Mouse (Mus musculus): Measurements from ENCODE around the gene Ppard.

Gene Ppard

DNA sequence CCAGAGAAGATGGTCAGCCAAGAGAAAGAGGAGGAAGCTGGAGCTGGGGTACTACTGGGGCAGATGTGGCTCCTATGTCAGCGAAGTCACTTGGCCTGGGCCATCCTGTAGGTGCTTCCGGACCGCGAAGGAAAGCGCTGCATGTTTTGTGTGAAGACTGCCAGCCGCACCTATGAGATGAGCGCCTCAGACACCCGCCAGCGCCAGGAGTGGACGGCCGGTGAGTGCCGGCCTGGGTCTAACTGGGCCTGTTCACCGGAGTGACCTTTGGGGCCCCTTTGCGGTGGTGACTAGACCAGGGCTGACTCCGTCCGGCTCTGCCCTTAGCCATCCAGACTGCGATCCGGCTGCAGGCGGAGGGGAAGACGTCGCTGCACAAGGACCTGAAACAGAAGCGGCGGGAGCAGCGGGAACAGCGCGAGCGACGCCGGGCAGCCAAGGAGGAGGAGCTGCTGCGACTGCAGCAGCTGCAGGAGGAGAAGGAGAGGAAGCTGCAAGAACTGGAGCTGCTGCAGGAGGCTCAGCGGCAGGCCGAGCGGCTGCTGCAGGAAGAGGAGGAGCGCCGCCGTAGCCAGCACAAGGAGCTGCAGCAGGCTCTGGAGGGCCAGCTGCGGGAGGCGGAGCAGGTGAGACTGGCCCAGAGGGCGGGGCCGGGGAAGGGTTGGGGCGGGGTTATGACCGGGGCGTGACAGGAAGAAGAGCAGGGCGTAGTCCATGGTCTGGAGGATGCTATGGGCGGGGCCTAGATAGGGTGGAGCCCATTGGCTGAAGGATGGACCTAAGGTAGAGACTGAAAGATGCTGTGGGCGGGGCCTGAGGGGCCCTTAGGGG, 8.7 kb upstream of the Ppard start:
- in situ Hi-C loops (cut with MboI, MseI), result no loop called here

DNA sequence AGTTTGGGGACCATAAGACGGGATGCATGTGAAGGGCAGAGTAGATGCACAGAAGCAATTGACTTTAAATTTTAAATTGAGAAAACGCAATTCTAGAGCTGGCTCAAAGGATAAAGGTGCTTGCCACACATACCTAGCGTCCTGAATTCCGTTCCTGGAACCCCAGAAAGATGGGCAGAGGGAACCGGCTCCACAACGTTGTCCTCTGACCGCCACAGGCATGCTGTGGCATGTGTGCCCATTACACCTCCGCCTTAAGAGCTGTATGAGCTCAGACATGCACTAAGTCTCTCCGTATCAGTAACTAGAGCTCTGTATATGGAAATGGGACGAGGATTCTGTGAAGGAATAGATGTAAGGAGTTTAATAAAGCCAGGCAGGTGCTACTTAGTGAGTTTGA, 7.9 kb upstream of the Ppard start:
- in situ Hi-C loops (cut with MboI, MseI), result loop anchor here (5.0 kb wide), 1 partner anchor 93 kb away; no protein-coding TSS in a partner anchor

DNA sequence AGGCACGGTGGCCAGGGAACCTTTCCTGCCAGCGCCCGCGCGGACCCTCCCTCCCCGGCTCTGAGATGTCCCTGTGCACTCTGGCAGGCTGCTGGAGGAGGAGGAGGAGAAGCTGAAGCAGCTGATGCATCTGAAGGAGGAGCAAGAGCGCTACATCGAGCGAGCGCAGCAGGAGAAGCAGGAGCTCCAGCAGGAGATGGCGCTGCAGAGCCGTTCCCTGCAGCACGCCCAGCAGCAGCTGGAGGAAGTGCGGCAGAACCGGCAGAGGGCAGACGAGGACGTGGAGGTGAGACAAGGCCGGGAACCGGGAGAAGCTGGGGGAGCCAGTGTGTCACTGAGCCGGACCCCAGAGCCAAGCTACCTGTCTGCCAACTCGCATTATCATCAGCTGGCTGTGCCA, 6.5 kb upstream of the Ppard start:
- in situ Hi-C loops (cut with MboI, MseI), result loop anchor here (5.0 kb wide), 1 partner anchor 91 kb away; no protein-coding TSS in a partner anchor

DNA sequence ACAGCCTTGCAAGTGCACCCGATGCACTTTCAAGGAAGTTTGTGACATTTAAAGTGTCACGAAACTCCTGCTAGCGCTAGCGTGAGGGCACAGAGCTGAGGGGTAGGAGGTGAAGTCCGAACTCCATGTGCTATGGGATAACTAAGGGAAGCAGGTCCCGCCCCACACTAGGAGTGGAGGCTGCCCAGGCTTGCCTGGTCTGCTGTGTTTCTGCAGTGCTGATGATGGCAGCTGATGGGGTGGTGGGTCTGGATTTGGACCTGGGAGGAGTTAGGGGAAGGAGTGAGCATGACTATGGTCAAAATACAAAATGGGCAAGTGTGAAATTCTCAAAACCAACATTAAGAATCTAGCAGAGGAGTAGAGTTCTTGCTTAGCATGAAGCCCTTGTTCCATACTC, 2.0 kb upstream of the Ppard start:
- in situ Hi-C loops (cut with MboI, MseI), result no loop called here

DNA sequence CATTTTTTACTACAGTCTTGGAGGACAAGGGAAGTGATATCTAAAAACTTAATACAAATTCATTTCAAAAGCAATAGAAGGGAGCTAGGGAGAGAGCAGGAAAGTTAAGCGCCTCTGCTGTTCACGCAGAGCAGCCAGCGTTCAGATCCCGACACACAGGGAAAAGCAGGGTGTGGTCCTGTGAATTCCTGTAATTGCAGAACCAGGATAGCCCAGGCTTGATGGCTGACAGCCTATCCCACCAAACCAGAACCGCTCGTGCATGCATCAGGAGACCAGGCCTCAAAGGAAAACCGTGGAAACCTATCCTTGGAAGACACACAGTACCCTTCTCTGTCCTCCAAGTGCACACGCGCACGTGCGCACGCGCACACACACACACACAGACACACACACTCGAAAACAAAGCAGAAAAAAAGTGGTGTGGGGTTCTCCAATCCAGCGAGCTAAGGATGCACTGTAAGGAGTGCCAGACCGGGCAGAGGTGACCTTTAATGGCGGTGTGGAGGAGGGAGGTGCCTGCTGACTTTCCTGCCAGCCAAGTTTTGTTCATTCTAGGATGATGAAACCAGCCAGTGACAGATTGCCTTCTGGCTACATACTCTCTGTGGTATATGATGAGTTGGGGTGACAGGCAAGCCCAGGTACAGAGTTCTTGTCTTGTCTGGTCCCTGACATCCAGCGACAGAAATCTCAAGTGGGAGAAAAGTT, 1.3 kb upstream of the Ppard start:
- in situ Hi-C loops (cut with MboI, MseI), result no loop called here

DNA sequence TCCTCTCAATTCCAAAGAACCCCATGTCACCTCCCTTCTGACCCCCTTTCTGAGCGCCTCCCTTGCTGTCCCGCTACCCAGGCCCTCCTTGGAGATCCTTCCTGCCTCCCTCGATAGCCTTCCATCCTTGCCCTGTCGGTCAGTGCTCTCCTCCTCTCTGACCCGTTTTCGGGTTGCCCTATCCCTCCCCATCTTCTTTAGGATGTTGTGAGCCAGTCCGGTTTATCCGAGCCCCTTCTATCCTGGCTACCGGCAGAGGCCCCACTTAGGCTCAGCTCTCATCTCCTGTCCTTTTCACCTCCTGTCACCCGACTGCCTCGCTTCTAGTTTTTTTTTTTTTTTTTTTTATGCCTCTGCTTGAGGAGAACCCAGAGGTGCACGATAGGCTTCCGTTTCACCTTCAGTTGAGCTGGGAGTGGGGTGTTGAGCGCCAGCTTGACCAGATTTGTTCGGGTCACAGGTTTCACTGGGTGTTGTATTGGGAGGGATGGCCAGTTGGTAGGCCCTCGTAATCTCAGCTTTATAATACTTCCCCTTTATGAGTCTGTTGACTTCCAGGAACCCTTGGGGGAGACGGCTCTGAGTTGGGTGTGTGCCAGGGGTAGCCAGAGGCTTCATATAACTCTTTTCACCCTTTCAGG, 711 bp downstream of the Ppard start:
- in situ Hi-C loops (cut with MboI, MseI), result no loop called here

DNA sequence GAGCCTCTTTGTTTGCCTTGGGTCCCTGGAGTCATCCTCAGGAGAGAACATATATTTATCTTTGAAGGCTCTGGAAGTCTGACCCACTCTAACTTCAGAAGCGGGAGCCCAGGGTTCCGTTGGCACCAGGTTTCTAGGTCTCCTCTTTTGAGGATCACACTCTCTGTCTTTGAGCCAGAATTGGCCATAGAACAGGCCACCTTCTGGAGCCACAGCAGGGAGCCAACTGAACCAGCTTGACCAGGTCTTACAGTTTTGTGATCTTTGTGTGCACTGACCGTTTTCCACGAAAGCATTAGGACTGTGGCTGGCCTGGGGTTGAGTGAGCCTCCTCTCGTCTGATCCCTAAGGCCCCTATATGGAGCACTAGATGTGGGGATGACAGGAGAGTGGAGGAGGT, 2.1 kb downstream of the Ppard start:
- in situ Hi-C loops (cut with MboI, MseI), result no loop called here

DNA sequence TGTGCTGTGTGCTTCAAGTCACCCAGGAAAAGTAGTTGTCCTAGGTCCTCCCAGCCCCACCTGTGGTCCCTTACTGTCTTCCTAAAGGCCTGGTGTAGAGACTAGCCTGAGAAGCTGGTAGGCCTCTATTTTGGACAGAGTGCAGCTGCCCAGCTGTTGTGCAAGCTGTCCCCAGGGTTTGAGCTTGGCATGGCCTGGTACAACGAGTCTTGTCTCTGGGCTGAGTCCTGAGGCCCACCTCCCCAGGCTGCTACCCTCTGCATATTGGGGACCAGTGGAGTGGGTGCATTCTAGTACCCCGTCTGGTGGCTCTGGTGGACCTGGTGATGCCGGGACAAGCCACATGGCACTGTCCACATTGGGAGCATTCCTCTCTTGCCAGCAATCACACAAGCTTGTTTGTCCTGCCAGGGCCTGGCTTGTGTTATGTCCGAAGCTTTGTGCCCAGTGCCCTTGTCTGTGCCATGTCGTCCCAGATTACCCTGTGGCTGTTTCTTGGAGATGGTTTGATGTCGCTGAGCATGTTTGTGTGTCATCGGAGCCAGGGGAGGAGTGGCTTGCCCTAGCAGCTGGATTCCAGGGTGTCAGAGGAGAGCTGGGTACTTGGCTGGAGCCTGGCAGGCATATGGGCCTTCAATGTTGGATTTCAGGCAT, 3.6 kb downstream of the Ppard start:
- in situ Hi-C loops (cut with MboI, MseI), result no loop called here

DNA sequence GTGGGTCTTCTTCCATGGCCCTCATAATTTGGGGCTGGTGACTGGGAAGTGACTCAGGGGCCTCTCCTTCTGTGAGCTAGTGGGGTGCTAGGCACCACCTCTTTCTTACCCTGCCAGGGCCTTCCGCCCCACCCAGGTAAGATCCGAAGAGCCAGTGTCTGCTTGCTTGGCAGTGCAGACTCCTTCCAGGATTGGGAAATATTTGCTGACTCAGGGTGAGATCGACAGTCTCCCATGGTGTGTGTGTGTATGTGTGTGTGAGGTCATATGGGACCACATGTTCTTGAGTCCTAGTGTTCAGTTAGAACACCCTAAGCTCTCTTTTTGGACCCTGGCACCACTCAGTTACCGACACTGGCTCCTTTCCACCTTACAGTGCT, 4.1 kb downstream of the Ppard start:
- in situ Hi-C loops (cut with MboI, MseI), result no loop called here

DNA sequence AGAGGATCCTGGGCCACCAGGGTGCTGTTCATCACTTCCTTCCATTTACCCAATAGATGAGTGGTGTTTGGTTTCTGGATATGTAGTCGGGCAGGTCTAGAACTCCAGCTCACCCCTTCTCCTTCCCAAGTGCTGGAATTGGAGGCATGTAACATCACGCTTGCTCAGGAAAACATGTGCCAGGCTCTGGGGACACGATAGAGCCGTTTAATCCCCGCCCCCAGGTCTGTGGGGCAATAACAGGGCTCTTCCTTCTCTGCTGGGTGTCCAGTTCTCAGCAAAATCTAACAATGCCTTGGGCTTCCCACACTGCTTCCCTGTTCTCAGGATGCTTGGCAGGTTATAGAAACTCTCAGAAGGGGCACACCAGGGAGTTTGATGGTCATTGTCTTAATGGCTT, 4.9 kb downstream of the Ppard start:
- in situ Hi-C loops (cut with MboI, MseI), result no loop called here

DNA sequence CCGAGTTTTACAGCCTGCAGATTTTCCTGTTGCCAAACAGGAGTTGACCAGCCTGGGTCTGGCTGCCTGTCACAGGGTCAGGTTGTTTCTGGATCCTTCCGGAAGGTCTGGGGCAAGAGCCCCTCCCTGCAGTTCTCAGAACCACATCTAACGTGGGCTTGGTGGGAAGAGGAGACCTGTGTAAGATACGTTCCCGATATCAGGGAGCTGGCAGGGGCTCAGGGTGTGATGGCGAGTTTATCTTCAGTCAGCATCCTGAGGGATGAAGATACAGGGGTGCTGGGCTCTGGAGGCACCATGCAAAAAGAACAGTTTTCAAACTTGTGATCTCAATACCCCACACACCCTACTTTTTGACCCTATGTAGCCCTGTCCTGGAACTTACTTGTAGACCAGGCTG, 5.4 kb downstream of the Ppard start:
- in situ Hi-C loops (cut with MboI, MseI), result no loop called here

DNA sequence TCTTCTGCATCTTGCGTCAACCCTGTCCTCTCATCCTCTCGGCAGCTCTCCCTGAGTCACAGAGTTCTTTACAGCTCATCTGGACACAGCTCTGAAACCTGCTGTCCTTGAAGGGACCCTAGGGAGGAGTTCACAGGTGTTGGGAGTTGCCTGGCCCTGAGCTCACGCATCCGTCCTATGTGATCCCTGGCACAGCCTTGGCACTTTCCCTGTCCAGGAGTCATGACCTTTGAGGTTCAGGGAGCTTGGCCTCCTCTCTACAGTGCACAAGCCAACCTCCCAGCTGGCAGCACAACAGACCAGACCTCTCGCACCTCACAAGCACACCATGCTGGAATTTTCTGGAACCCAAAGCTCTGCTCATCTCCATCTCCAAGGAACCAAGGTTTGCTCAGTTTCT, 8.3 kb downstream of the Ppard start:
- in situ Hi-C loops (cut with MboI, MseI), result no loop called here

DNA sequence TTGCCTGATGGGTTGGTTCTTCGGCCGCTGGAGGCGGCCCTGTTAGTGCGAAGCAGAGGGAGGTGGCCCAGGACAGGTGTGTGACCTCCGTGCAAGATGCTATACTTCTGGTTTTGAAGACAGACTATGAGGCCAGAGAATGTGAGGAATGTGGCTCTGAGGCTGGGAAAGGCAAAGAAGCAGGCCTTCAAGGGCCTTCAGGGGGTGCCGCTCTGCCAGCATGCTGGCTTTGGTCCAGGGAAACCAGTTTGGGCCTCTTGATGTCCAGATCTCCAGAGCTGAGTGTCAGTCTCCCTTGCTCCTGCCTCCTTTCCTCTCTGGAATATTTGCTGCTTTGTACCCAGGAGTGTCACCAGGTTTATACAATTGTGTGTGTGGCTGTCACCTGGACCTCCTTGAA, 9.8 kb downstream of the Ppard start:
- in situ Hi-C loops (cut with MboI, MseI), result no loop called here

DNA sequence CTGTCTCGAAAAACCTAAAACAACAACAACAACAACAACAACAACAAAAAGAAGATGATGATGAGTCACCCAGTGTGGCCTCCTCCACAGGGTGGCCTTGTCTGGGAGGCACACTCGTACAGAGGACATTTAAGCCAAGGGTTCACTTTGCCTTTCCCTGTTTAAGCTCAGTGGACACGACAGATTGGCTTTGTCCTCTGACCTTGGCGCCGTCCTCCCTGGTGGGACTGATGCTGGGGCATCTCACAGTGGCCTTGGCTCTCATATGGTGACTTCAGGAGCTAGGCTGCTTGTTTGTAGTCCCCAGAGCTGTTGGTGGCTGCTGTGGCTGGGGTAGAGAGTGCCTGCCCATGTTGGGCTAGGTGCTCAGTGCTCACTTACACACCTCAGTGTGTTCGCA, 11.7 kb downstream of the Ppard start:
- in situ Hi-C loops (cut with MboI, MseI), result no loop called here

DNA sequence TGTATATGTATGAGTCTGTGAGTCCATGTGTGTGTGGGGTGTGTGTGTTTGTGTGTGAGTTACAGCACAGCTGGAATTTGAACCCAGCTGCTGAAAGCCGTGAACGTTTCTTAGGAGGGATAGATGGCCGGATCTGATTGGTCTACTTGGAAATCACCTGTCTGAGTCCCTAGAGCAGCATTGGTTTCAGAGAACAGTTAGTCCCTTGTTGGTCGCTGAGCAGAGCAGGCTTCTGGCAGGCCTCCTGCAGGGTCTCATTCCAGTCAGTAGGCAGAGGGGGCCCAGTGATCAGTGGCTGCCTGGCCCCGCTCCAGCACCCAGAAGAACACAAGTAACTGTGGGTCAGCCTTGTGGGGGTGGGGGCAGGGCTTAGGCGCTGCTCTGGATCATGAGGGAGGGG, 12.2 kb downstream of the Ppard start:
- in situ Hi-C loops (cut with MboI, MseI), result loop anchor here (5.0 kb wide), 1 partner anchor 58 kb away; no protein-coding TSS in a partner anchor

DNA sequence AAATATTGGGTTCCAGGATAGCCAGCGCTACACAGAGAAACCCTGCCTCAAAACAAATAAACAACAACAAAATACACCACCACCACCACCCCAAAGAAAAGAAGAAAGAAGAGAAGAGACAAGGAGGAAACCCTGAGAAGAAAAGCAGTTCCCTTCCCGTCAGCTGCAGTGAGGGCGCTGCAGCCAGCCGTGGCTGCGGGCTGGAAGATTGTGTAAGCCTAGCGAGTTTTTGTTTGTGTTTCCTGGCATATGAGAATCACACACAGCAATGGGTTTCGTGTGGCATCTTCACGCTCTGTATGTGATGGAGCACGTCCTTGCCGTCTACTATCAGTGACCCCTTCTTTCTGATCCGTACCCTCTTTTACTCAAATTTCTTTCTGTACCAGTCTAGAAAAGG, 14.1 kb downstream of the Ppard start:
- in situ Hi-C loops (cut with MboI, MseI), result loop anchor here (5.0 kb wide), 1 partner anchor 56 kb away; no protein-coding TSS in a partner anchor

DNA sequence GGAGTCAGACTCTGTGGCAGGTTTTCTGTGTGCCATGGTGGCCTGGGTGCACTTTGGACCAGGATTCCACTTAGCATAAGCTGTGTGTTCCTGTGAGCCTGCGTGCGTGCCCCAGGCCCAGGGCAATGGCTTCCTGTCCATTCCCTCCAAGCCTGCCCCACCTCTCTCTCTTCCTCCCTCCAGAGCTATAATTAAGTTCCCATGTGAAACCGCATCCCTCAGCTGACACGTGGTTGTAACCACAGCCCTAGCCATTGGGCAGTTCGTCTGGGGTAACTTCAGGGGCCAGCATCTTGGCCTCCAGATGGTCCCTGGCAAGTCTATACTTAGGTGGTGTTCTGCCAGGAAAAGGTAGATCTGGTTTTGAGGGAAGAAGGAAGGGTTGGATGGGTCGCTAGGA, 15.1 kb downstream of the Ppard start:
- in situ Hi-C loops (cut with MboI, MseI), result loop anchor here (5.0 kb wide), 1 partner anchor 55 kb away; no protein-coding TSS in a partner anchor

DNA sequence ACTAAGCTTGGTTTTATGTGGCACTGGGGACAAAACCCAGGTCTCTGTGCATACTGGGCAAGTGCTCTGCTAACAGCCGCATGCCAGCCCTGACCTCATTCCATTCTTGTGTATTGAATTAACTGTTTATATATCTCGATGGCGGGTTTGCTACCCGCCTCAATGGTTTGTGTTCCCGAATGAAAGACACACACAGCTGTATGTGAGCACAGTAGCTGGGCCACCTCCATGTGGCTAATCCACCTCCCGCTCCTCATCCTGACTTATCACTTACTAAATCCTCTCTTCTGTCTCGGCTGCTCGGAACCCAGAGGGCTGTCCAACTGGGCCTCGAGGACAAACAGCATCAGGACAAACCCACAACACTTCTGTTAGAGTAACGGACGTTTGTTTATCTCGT, 16.6 kb downstream of the Ppard start:
- in situ Hi-C loops (cut with MboI, MseI), result loop anchor here (5.0 kb wide), 1 partner anchor 53 kb away; no protein-coding TSS in a partner anchor

DNA sequence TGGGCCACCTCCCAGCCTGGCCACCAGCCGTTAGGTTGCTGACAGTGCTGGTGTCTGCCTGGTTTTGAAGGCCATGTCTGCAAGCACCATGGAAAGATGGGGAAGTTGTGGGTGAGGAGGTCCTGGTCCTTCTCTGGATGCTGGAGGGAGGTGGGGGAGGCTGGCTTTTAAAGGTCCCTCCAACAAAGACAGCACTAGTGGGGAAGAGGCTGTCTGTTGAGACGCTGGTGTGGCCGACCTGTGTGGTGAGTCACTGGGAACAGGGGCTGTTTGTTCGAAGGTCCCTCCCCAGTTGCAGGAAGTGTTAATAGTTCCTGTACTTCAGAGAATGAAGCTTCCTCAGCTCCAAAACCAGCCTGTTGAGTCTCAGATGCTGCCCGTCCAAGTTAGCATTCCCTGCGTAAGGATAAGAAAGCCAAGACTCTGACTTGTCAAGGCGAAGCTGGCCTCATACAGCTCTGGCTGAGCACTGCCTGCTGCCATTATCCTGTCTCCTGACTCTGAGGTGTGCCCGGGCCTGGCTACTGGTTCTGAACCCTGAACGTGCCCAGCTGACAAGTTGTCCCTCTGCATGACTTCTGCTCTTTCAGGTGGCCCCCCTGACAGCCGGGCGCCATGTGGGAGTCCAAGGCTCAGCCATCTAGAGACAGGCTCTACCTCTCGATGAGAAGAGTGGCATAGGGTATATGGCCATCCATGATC, 19.2 kb downstream of the Ppard start:
- in situ Hi-C loops (cut with MboI, MseI), result no loop called here

DNA sequence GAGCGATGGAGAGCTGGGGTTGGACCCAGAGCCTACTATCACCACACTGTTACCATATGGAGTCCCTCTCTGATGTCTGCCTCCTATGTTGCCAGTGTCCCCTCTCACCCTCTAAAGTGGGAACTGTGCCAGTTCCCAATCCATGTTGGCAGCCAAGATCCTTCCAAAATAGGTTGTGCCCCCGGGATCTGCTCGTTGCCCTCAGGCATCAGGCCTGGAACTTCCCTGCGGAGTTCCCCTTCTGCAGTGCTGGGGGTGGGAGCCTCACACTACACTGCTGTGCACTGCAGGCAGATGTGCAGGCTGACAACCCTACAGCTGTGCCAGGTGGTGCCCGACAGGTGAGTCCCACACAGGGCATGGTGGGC, 19.8 kb downstream of the Ppard start:
- in situ Hi-C loops (cut with MboI, MseI), result no loop called here

DNA sequence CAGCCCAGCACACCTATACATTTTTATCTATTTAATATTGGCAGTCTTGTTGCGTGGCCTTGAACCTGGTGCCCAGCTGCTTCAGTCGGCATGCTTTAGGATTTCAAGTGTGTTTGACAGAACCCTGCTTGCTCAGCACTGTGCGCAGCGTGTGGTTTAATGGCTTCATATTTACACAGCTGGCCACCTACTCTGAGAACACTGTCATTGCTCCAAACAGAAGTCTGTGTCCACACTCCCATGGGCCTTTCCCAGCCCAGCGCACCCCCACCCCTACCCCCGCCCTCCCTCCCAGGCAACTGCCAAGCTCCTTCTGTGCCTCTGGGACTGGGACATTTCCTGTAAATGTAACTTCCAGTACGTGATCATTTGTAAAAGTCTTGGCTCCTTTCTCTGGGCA, 20.7 kb downstream of the Ppard start:
- in situ Hi-C loops (cut with MboI, MseI), result no loop called here

All from T-helper 1 cell (primary cell).